Mouse (Mus musculus): ENCODE results near the gene St8sia2. TPM values are rescaled to one million over a fixed set of nuclear protein-coding genes. Genes with fewer than 3 reads are reported as not detected.

The St8sia2 gene
- polyA plus RNA-seq, 1 experiment = 11.9 TPM

DNA sequence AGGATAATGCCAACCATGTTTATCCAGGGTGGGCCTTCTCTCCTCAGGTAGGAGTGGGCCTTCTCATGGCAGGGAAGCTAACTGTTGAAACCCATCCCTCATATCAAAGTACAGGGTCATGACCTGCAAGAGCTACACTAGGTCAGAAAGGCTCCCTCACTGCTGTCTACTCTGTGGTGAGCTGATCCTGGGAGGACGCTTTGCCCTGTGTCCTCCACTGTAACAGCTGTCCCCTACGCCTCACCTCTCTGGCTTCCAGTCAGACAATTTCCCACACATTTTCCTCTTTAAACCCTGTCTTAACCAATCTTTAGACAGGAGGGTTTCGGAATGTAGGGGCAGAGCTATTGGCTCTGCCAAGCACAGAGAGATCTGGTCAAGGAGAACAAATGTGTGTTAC lies 48.3 kb downstream of the St8sia2 start:
- no peaks in the 10 kb centered on the region for H3K36me3 ChIP-seq (ENCODE audit: control insufficient read depth, insufficient read depth, low read length)
- no peak overlapping the region for H3K4me3 ChIP-seq (ENCODE audit: control insufficient read depth, low read depth, low read length)
- no peak for TF ChIP-seq POLR2A (IDR thresholded peaks at IDR 0.05; ENCODE audit: control insufficient read depth, low read depth, low read length)
- no peak for TF ChIP-seq CTCF (IDR thresholded peaks at IDR 0.05; ENCODE audit: control insufficient read depth, insufficient read depth, insufficient replicate concordance, low read depth, low read length)
- no peaks in the 10 kb centered on the region for H3K27me3 ChIP-seq (ENCODE audit: control insufficient read depth, insufficient read depth, low read length)
- H3K27ac ChIP-seq (ENCODE audit: control insufficient read depth, insufficient read depth, low read depth, low read length) = peak overlapping the region; percentile 42
- peaks cover 10% of the 10 kb centered on the region for H3K4me1 ChIP-seq (ENCODE audit: control insufficient read depth, insufficient read depth, low read length)

DNA sequence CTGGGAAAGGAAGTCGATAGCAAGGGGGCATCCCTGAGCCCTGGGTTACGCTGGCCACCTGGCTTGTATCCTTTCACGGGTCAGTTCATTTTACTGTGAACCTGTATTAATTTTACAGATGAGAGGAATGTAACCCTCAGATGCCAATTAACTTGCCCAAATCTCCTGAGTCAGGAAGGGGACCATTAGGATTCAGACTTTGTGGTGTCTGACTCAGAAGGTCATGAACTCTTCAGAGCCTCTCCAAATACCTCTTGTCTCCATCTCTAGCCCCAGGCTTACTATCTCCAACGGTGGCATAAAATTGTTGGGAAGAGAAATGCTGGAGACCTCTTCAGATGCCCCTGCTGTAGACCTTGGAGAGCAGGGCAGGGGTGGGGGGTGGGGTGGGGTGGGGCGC lies 51.1 kb downstream of the St8sia2 start:
- peaks cover 10% of the 10 kb centered on the region for H3K4me1 ChIP-seq (ENCODE audit: control insufficient read depth, insufficient read depth, low read length)
- H3K27ac ChIP-seq (ENCODE audit: control insufficient read depth, insufficient read depth, low read depth, low read length) = no peak overlapping the region
- no peak overlapping the region for H3K4me3 ChIP-seq (ENCODE audit: control insufficient read depth, low read depth, low read length)
- no peaks in the 10 kb centered on the region for H3K36me3 ChIP-seq (ENCODE audit: control insufficient read depth, insufficient read depth, low read length)
- H3K27me3 ChIP-seq (ENCODE audit: control insufficient read depth, insufficient read depth, low read length) = no peaks in the 10 kb centered on the region
- TF ChIP-seq POLR2A (IDR thresholded peaks at IDR 0.05; ENCODE audit: control insufficient read depth, low read depth, low read length) = no peak
- no peak for TF ChIP-seq CTCF (IDR thresholded peaks at IDR 0.05; ENCODE audit: control insufficient read depth, insufficient read depth, insufficient replicate concordance, low read depth, low read length)

DNA sequence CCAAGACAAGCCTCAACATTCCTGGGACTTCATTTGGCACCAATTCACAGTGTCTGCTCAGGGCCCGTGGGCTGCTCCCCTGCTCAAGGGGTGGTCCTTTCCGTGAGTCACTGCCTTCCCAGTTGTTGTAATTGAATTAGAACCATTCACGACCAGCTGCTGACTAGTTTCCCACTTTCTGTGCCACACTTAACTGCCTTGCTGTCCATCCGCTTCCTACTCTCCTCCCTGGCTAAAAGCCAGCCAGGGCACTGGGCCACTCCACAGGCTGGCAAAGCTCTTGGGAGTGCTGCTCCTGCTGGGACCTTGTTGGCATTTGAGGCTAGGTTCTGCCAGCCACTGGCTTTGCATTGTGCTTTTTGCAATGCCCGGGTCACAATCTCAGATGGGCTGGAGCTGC lies 59.0 kb downstream of the St8sia2 start:
- TF ChIP-seq POLR2A (IDR thresholded peaks at IDR 0.05; ENCODE audit: control insufficient read depth, low read depth, low read length) (no peak), CTCF (IDR thresholded peaks at IDR 0.05; ENCODE audit: control insufficient read depth, insufficient read depth, insufficient replicate concordance, low read depth, low read length) (no peak)
- H3K27ac ChIP-seq (ENCODE audit: control insufficient read depth, insufficient read depth, low read depth, low read length) = no peak overlapping the region
- H3K36me3 ChIP-seq (ENCODE audit: control insufficient read depth, insufficient read depth, low read length) = no peaks in the 10 kb centered on the region
- no peaks in the 10 kb centered on the region for H3K4me1 ChIP-seq (ENCODE audit: control insufficient read depth, insufficient read depth, low read length)
- no peak overlapping the region for H3K4me3 ChIP-seq (ENCODE audit: control insufficient read depth, low read depth, low read length)
- no peaks in the 10 kb centered on the region for H3K27me3 ChIP-seq (ENCODE audit: control insufficient read depth, insufficient read depth, low read length)

DNA sequence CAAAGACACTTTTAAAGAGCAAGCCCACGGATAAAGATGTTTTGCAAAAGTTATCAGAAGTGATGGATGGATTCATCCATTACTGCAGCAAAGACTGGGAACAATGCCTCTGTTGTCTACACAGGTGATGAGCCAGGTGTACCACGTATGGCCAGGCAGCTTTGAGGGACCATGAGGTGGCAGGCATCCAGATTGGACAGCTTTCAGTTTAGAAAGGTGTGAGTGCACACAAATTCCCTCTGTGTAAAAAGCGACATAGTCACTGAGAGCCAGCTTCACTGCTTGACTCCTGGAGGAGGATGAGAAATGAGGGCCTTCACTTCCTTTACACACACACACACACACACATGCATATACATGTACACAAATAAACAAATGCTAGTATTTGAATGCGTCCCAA lies 60.4 kb downstream of the St8sia2 start:
- Histone ChIP-seq H3K36me3 (ENCODE audit: control insufficient read depth, insufficient read depth, low read length) (no peaks in the 10 kb centered on the region), H3K4me3 (ENCODE audit: control insufficient read depth, low read depth, low read length) (no peak overlapping the region), H3K27ac (ENCODE audit: control insufficient read depth, insufficient read depth, low read depth, low read length) (no peak overlapping the region), H3K27me3 (ENCODE audit: control insufficient read depth, insufficient read depth, low read length) (no peaks in the 10 kb centered on the region), H3K4me1 (ENCODE audit: control insufficient read depth, insufficient read depth, low read length) (no peaks in the 10 kb centered on the region)
- TF ChIP-seq POLR2A (IDR thresholded peaks at IDR 0.05; ENCODE audit: control insufficient read depth, low read depth, low read length) (no peak), CTCF (IDR thresholded peaks at IDR 0.05; ENCODE audit: control insufficient read depth, insufficient read depth, insufficient replicate concordance, low read depth, low read length) (no peak)

DNA sequence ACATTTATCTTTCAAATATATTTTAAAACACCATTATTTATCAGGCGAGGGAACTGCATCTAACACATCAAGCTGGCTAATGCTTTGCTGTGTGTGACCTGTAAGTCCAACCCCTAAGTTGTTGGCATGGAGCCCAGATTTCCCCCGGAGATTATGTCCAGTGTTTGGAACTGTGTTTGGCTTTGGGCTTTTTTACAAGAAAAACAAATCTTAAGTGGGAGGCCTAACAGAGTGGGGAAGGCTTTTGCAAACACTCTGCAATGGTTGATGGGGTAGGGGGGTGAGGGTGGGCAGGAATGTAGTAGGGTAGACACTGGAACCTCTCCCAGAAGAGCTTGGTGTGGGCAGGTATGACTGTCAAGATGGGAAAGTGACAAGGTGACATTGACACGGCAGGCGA lies 71.8 kb downstream of the St8sia2 start:
- no peaks in the 10 kb centered on the region for H3K4me1 ChIP-seq (ENCODE audit: control insufficient read depth, insufficient read depth, low read length)
- TF ChIP-seq CTCF (IDR thresholded peaks at IDR 0.05; ENCODE audit: control insufficient read depth, insufficient read depth, insufficient replicate concordance, low read depth, low read length) (no peak), POLR2A (IDR thresholded peaks at IDR 0.05; ENCODE audit: control insufficient read depth, low read depth, low read length) (no peak)
- no peak overlapping the region for H3K4me3 ChIP-seq (ENCODE audit: control insufficient read depth, low read depth, low read length)
- no peaks in the 10 kb centered on the region for H3K36me3 ChIP-seq (ENCODE audit: control insufficient read depth, insufficient read depth, low read length)
- no peak overlapping the region for H3K27ac ChIP-seq (ENCODE audit: control insufficient read depth, insufficient read depth, low read depth, low read length)
- H3K27me3 ChIP-seq (ENCODE audit: control insufficient read depth, insufficient read depth, low read length) = no peaks in the 10 kb centered on the region

DNA sequence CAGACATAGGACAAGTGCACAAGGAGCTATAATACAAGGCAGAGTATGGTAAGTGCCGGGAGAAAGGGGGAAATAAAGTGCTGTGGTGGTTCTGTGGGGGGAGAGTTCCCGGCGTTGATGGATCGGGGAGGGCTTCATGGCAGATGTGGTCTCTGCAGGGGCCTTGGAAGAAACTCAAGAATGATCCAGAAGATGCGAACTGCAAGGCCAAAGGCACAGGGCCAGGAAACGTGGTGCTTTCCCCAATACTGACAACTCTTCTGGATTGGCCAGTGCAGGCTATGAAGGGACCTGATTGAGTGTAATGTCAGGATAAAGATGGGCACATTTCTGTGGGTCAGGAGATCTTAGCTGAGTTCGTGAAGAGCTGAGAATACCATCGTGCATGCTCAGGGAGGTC lies 74.3 kb downstream of the St8sia2 start:
- H3K27ac ChIP-seq (ENCODE audit: control insufficient read depth, insufficient read depth, low read depth, low read length) = no peak overlapping the region
- TF ChIP-seq POLR2A (IDR thresholded peaks at IDR 0.05; ENCODE audit: control insufficient read depth, low read depth, low read length) = no peak
- no peak for TF ChIP-seq CTCF (IDR thresholded peaks at IDR 0.05; ENCODE audit: control insufficient read depth, insufficient read depth, insufficient replicate concordance, low read depth, low read length)
- no peaks in the 10 kb centered on the region for H3K36me3 ChIP-seq (ENCODE audit: control insufficient read depth, insufficient read depth, low read length)
- H3K4me1 ChIP-seq (ENCODE audit: control insufficient read depth, insufficient read depth, low read length) = no peaks in the 10 kb centered on the region
- H3K27me3 ChIP-seq (ENCODE audit: control insufficient read depth, insufficient read depth, low read length) = no peaks in the 10 kb centered on the region
- no peak overlapping the region for H3K4me3 ChIP-seq (ENCODE audit: control insufficient read depth, low read depth, low read length)

DNA sequence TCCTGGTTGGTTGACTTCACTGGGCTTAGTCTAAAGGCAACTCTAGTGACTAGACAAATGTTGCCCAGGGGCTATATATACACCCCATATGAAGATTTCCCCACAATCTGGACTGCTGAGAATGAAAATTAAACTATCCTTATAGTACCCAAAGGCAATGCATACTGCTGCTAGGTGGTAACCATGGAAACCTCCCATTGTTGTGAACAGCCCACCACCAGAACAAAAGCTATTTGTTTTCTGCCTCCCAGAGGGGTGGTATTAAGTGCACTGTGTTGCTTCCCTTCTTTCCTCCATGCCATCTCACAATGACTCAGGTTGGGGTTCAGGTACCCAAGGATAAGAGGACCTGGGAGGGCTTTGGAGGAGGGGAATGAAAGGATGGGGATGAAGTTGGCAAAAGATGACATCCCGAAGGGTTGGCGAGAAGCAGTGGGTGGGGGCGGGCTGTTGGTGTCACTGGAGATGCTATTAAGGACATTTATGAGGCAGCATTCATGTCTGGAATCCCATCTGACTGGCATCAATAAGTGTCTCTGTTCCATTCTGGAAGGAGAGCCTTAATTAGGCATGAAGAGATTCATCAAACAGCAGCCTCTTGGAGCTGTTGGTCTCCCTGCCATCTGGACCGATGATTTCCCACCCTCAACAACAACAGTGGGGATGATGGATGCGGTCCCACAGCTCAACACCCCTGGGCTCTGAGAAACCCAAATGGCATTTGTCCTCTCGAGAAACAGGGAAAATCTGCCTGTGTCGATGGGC lies 75.3 kb downstream of the St8sia2 start:
- no peak overlapping the region for H3K4me3 ChIP-seq (ENCODE audit: control insufficient read depth, low read depth, low read length)
- TF ChIP-seq POLR2A (IDR thresholded peaks at IDR 0.05; ENCODE audit: control insufficient read depth, low read depth, low read length) (no peak), CTCF (IDR thresholded peaks at IDR 0.05; ENCODE audit: control insufficient read depth, insufficient read depth, insufficient replicate concordance, low read depth, low read length) (no peak)
- H3K27me3 ChIP-seq (ENCODE audit: control insufficient read depth, insufficient read depth, low read length) = no peaks in the 10 kb centered on the region
- H3K4me1 ChIP-seq (ENCODE audit: control insufficient read depth, insufficient read depth, low read length) = no peaks in the 10 kb centered on the region
- H3K36me3 ChIP-seq (ENCODE audit: control insufficient read depth, insufficient read depth, low read length) = no peaks in the 10 kb centered on the region
- H3K27ac ChIP-seq (ENCODE audit: control insufficient read depth, insufficient read depth, low read depth, low read length) = no peak overlapping the region

All from testis, adult 2 months (tissue).